Mouse (Mus musculus) stomach, postnatal 0 days (tissue): ENCODE measurements around the gene Gm47955.

ENCODE experiments used
- CTCF ChIP-seq: IDR thresholded peaks from 2 replicates; pipeline ENCODE4 v1.5.1; 2016; ENCODE audit warnings: antibody characterized with exemption, low read depth, mild to moderate bottlenecking, moderate library complexity
- EP300 ChIP-seq: optimal IDR thresholded peaks from 2 replicates; pipeline ENCODE3; 2016; ENCODE audit warnings: antibody characterized with exemption

- TF ChIP-seq CTCF (no peak), EP300 (no peak)
Measured at GRCm38 (mm10) chr1:82993947-82994346, 33.9 kb downstream of the Gm47955 start.
